Mouse (Mus musculus): ENCODE results near the gene Rac2. TPM values are rescaled to one million over a fixed set of nuclear protein-coding genes. Genes with fewer than 3 reads are reported as not detected.
A peak's percentile ranks its signal among the peaks of the same experiment; 100 is the strongest.

The Rac2 gene
- total and polyA plus RNA-seq, 2 experiments, result 2.8 to 35.9 TPM

DNA sequence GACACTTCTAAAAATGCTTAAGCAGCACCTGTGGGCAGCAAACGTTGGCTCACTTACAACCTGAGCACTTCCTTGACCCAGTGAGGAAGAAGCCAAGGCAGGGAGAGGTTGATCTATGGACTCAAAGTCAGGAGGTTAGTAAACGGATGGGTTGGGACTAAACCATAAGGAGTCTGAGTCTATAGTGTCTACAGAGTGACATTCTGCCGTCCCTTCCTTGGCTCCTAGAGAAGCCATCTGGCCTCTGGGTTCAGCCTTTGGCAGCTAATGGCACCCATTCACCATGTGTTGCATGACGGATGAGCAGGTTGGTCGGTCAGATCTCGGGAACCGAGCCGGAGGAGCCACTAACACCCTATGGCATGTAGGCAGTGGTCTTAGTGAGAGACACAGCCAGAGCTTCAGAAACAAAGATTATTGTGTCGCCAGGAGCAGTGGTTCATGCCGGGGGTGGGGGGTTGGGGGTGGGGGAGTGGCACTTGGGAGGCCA, 39.2 kb downstream of the Rac2 start:
- Histone ChIP-seq H3K4me3 (ENCODE audit: insufficient read depth, low read depth, low read length) (no peak overlapping the region), H3K27ac (replicated peaks; ENCODE audit: insufficient read depth, low read depth, low read length) (peak overlapping the region; percentile 97), H3K4me1 (ENCODE audit: control insufficient read depth, insufficient read depth, low read length) (peaks cover 21% of the 10 kb centered on the region), H3K9ac (ENCODE audit: low read depth, low read length) (no peak overlapping the region), H3K79me2 (ENCODE audit: control insufficient read depth, insufficient read depth, low read length) (no peaks in the 10 kb centered on the region), H3K36me3 (ENCODE audit: control insufficient read depth, insufficient read depth, low read length) (no peaks in the 10 kb centered on the region), H3K27me3 (ENCODE audit: control insufficient read depth, insufficient read depth, low read length) (no peaks in the 10 kb centered on the region)
- 80% methylated on average over 10 of the region's 10 CpGs for WGBS
- TF ChIP-seq POLR2A (IDR thresholded peaks at IDR 0.05; ENCODE audit: extremely low read depth, insufficient read depth, low read length) (no peak), CTCF (IDR thresholded peaks at IDR 0.05; ENCODE audit: low read depth, low read length) (no peak)
- DNase-seq (ENCODE audit: extremely low read depth, low read depth, low spot score), result no peak

DNA sequence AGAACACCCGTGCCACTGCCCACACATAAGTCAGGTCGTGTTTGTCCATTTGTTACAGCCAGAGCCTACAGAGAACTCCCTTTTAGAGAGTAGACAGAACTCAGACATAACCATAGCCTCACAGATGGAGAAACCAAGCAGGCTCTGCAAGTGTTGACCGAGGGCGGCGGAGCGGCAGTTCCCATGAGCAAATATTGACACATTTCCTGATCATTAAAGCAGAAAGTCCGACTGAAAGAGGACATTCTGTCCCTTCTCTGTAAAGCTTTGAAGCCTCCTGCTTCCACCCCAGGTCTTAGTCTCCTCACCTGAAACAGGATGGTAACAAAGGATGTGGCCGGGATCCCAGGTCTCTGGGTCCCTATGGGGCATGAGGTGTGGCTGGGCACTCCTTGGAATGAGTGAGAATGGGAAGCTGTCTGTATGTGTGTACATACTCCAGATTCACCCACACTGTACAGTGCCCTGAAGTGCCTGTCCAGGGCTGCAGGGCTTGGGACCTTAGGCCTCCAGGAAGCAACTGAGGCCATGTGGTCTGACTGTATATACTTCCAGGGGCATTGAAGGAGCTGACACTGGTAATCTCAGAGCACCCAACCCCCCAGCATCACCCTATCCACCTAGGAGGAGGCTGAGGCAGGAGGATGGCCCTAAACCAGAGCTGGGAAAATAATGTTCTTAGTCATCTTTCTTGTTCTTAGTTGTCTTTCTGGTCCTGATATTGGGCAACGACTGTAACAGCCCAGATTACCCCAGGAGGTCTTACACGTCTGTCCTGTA, 39.8 kb downstream of the Rac2 start:
- no peaks in the 10 kb centered on the region for H3K79me2 ChIP-seq (ENCODE audit: control insufficient read depth, insufficient read depth, low read length)
- H3K36me3 ChIP-seq (ENCODE audit: control insufficient read depth, insufficient read depth, low read length), result no peaks in the 10 kb centered on the region
- TF ChIP-seq POLR2A (IDR thresholded peaks at IDR 0.05; ENCODE audit: extremely low read depth, insufficient read depth, low read length) (no peak), CTCF (IDR thresholded peaks at IDR 0.05; ENCODE audit: low read depth, low read length) (no peak)
- H3K9ac ChIP-seq (ENCODE audit: low read depth, low read length), result peak overlapping the region; percentile 64
- peaks cover 21% of the 10 kb centered on the region for H3K4me1 ChIP-seq (ENCODE audit: control insufficient read depth, insufficient read depth, low read length)
- peak overlapping the region; percentile 97 for H3K27ac ChIP-seq (replicated peaks; ENCODE audit: insufficient read depth, low read depth, low read length)
- H3K4me3 ChIP-seq (ENCODE audit: insufficient read depth, low read depth, low read length), result no peak overlapping the region
- DNase-seq (ENCODE audit: extremely low read depth, low read depth, low spot score), result peak; percentile 90
- H3K27me3 ChIP-seq (ENCODE audit: control insufficient read depth, insufficient read depth, low read length), result no peaks in the 10 kb centered on the region
- WGBS, result 23% methylated on average over 10 of the region's 10 CpGs

DNA sequence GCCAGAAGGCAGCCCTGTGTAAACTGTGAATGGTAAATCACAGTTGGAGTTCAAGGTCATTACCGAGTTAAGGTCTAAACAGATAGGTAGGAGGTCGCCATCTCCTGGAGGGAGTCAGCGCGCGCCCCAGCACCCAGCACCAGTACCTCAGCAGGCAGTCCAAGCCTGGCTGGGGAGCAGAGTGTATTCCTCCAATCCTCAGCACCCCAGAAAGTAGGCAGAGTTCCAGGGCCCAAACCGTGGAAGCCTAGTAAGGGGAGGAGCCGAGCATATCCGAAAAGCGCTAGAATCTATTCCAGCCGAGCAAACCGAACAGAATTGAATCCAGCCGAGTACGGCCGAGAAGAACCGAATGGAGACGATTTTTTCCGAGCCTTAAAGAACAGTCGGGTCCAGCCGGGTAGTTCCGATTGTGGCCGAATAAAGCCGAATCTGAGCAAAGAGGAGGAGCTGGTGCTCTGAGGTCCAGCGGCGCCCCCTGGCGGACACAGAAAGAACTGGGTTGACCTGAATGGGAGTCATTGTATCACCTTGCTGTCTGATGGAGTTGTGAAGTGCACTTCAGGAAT, 40.6 kb downstream of the Rac2 start:
- H3K79me2 ChIP-seq (ENCODE audit: control insufficient read depth, insufficient read depth, low read length), result no peaks in the 10 kb centered on the region
- TF ChIP-seq POLR2A (IDR thresholded peaks at IDR 0.05; ENCODE audit: extremely low read depth, insufficient read depth, low read length) (no peak), CTCF (IDR thresholded peaks at IDR 0.05; ENCODE audit: low read depth, low read length) (peak; percentile 97)
- WGBS, result under 1% methylated on average over 25 of the region's 25 CpGs
- DNase-seq (ENCODE audit: extremely low read depth, low read depth, low spot score), result peak; percentile 96
- no peaks in the 10 kb centered on the region for H3K27me3 ChIP-seq (ENCODE audit: control insufficient read depth, insufficient read depth, low read length)
- peak overlapping the region; percentile 10; the same call in 1 of the 2 replicates for H3K4me3 ChIP-seq (ENCODE audit: insufficient read depth, low read depth, low read length)
- H3K9ac ChIP-seq (ENCODE audit: low read depth, low read length), result peak overlapping the region; percentile 64
- peaks cover 21% of the 10 kb centered on the region for H3K4me1 ChIP-seq (ENCODE audit: control insufficient read depth, insufficient read depth, low read length)
- H3K36me3 ChIP-seq (ENCODE audit: control insufficient read depth, insufficient read depth, low read length), result no peaks in the 10 kb centered on the region
- peak overlapping the region; percentile 96 for H3K27ac ChIP-seq (replicated peaks; ENCODE audit: insufficient read depth, low read depth, low read length)

DNA sequence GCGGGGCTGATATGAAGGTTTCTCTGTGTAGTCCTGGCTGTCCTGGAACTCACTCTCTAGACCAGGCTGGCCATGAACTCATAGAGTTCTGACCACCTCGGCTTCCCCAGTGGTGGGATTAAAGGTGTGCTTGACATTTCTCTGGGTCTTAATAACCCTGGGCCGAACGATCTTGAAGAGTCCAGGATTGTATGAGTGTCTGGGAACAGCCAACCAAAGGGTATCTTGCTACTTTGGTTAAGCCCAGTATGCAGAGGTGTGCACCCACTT, 41.2 kb downstream of the Rac2 start:
- Histone ChIP-seq H3K9ac (ENCODE audit: low read depth, low read length) (peak overlapping the region; percentile 45), H3K27ac (replicated peaks; ENCODE audit: insufficient read depth, low read depth, low read length) (peak overlapping the region; percentile 51), H3K79me2 (ENCODE audit: control insufficient read depth, insufficient read depth, low read length) (no peaks in the 10 kb centered on the region), H3K27me3 (ENCODE audit: control insufficient read depth, insufficient read depth, low read length) (no peaks in the 10 kb centered on the region), H3K4me1 (ENCODE audit: control insufficient read depth, insufficient read depth, low read length) (peaks cover 21% of the 10 kb centered on the region), H3K4me3 (ENCODE audit: insufficient read depth, low read depth, low read length) (no peak overlapping the region), H3K36me3 (ENCODE audit: control insufficient read depth, insufficient read depth, low read length) (no peaks in the 10 kb centered on the region)
- no peak for DNase-seq (ENCODE audit: extremely low read depth, low read depth, low spot score)
- 59% methylated on average over 4 of the region's 4 CpGs for WGBS
- TF ChIP-seq CTCF (IDR thresholded peaks at IDR 0.05; ENCODE audit: low read depth, low read length) (no peak), POLR2A (IDR thresholded peaks at IDR 0.05; ENCODE audit: extremely low read depth, insufficient read depth, low read length) (no peak)

DNA sequence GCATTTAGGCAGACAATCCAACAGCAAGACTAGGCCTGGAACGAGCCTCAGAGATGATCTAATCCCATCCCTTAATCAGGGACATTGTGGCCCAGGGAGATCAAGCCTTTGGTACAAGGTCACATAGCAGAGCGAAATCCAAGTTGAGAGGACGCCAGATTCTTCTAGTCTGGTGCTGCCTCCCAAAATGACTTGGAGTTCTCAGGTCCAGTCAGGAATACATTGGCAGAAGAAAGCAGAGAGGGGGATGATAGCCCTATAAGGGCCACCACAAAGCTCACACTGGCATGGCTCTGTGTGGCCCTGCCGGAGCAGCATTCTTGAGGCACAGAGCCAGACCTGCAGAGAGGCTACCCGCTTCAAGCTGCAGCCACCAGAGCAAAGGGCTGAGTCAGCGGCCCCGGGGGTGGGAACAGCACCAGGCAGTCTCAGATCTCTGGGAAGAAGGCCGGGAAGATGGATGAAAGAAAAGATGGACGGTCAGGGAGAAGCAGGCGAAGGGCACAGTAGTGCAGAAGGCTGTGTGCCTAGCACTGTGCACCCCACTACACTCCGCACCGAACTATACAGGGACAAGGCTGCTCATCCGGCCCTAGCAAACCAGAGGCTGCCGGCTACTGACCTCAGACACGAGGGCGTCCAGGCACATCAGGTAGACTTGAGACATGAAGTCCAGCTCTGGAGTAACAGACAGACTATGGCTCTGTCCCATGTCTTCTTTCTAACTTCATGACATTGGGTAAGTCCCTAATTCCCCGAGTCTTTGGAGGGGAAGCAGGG, 41.7 kb downstream of the Rac2 start, which contains the start of gene C1qtnf6:
Gene C1qtnf6 (minus strand): TSS at position 746 of the 780 bp plus-strand sequence.
- Histone ChIP-seq H3K36me3 (ENCODE audit: control insufficient read depth, insufficient read depth, low read length) (no peaks in the 10 kb centered on the region), H3K4me3 (ENCODE audit: insufficient read depth, low read depth, low read length) (peak within 1 kb of the TSS; percentile 10; the same call in 1 of the 2 replicates), H3K27ac (replicated peaks; ENCODE audit: insufficient read depth, low read depth, low read length) (peak within 1 kb of the TSS; percentile 96), H3K27me3 (ENCODE audit: control insufficient read depth, insufficient read depth, low read length) (no peaks in the 10 kb centered on the region), H3K9ac (ENCODE audit: low read depth, low read length) (peak within 1 kb of the TSS; percentile 64), H3K4me1 (ENCODE audit: control insufficient read depth, insufficient read depth, low read length) (peaks cover 21% of the 10 kb centered on the region), H3K79me2 (ENCODE audit: control insufficient read depth, insufficient read depth, low read length) (no peaks in the 10 kb centered on the region)
- no peak for TF ChIP-seq POLR2A (IDR thresholded peaks at IDR 0.05; ENCODE audit: extremely low read depth, insufficient read depth, low read length)
- no peak for TF ChIP-seq CTCF (IDR thresholded peaks at IDR 0.05; ENCODE audit: low read depth, low read length)
- DNase-seq (ENCODE audit: extremely low read depth, low read depth, low spot score), result peak; percentile 57
- WGBS, result 53% methylated on average over 17 of the region's 17 CpGs
